Mouse (Mus musculus): Measurements from ENCODE around the gene Trim23.

GRCm38 (mm10) chr13:104155686-104156085 is 22.9 kb upstream of the Trim23 start:
- TF ChIP-seq CTCF (IDR thresholded peaks at IDR 0.05; ENCODE audit: low read depth, low read length) (no peak), POLR2A (IDR thresholded peaks at IDR 0.05; ENCODE audit: extremely low read depth, insufficient read depth, low read length) (no peak)
